Mouse (Mus musculus): Measurements from ENCODE around the gene Dach1.

Dach1 gene

DNA sequence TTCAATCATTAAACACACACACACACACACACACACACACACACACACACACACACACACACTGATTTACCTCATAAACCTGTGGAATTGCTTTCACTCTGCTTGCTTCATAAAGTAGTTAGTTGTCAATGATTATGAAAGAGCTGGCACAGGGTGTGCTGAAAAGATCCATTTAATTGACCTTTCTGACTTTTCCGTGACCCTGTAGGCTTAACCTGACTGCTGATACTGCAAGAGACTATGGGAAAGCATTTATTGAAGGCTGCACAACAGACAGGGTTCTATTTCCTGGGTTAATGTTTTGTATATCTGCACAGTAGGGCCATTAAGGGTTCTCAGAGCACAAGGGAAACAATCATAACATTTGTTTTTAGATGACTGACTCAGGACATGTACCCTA, 321.9 kb downstream of the Dach1 start:
- DNase-seq (ENCODE audit: low read depth), result no peak

- DNase-seq (ENCODE audit: low read depth), result no peak
Measured at GRCm38 (mm10) chr14:97839275-97839674, 330.3 kb downstream of the Dach1 start.

GRCm38 (mm10) chr14:97829865-97830264, 339.7 kb downstream of the Dach1 start:
- DNase-seq (ENCODE audit: low read depth), result no peak

GRCm38 (mm10) chr14:97814555-97815175, 354.9 kb downstream of the Dach1 start:
- DNase-seq (ENCODE audit: low read depth), result no peak

DNA sequence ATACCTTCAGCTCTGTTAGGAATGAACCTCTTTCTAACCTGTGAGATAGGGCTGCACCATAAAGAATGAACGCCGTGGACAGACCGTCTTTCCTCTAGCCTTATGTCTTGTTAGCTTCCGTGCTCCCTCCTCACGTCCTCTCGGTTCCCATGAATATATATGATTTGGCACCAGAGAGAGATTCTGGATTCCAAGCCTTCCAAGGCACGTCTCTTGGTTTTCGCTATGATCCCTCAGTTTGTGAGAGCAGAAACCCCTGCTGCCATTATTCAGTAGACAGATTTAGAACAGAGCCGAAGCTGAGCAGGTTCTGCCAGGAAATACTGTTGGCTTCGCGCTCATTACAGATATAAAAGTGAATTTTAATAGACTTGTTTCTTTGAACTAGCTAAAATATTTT, 356.0 kb downstream of the Dach1 start:
- DNase-seq (ENCODE audit: low read depth), result no peak

DNA sequence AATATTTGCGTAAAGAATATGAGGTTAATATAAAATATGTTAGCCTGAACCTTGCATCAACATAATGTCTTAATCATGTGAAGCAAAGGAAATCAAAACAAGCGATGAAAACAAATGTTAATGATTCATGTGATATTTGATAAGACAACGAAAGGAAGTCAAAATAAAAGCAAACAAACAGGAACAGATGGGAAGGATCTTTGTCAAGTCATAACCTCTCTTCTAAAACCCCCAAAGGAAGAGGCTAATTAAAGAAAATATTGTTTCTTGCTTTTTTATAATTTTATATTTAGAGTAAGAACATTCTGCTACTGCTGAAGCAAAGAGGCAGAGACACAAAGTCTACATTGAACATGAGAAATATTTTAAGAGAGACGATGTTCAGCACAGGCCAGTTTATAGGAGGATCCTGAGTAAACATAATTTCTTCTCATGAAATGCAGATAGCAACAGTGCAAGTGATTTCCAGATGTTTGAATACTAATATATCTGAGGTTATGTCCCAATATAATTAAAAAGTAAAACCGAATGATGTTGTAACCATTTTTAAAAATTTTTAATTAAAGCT, 374.1 kb downstream of the Dach1 start:
- no peak for DNase-seq (ENCODE audit: low read depth)

DNA sequence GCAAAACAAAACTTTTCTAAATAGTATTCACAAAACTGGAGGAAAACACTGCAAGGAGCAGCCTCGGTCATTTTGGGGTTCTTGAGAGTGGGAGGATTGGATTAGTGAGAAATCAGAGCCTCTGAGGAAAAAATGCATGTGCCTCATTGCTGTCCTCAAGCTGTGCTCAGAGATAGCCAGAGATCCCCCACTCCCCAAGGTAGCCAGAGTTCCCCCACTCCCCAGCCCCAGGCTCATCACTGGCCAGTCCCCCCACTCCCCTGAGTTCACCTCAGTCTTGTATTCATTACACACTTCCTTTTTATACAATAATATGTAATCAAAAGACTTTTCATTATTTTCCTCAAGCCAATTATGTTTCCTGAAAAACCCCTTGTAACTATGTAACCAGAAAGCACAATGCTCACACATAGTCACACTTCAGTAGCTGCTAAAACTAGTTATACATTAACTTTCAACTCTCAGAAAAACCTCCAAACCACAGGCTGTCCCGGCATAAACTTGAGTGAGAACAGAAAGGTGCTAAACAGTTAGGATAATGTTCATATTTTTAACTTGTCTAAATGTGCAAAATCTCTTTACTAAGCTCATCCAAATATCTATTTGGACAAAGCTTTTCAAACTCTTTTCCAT, 395.3 kb downstream of the Dach1 start:
- DNase-seq (ENCODE audit: low read depth), result no peak

- DNase-seq (ENCODE audit: low read depth), result no peak
Measured at GRCm38 (mm10) chr14:97754400-97754799, 415.2 kb downstream of the Dach1 start.

DNA sequence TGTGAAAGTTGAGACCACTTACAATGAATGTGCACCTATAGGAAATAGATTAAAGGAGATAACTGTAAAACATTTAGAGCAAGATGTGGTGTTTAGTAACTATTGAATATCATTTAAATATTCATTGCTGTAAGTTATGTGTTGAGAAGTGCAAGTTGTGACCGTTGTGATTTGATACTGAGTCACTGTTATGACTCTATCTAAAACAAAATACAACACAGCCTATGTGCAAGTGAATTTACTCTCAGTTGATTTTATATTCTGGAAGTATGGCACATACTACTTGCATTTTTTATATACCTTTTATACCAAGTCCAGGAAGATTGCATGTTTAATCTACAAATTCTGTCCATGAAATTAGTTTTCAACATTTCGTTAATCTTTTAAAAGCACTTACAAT, 415.6 kb downstream of the Dach1 start:
- DNase-seq (ENCODE audit: low read depth), result no peak

- DNase-seq (ENCODE audit: low read depth), result no peak
Measured at GRCm38 (mm10) chr14:97743252-97743651, 426.3 kb downstream of the Dach1 start.

DNA sequence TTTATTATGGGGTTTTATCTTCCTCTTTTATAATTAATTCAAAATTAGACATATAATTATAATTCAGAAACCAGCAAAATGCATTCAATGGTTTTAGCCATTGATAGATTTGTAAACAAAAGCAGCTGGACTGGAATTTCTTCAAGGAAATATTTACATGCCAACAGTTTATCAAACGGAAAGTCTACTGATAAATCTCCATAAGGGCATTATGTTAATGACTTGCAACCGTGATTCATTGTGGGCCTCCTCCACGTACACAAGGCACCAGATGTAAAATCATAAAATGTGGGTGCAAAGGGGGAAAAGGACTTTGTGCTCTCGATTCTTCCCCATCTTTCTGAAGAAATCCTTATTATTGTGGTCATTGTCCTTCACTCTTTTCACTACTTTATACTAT, 426.8 kb downstream of the Dach1 start:
- DNase-seq (ENCODE audit: low read depth), result no peak

Data from c-Kit-positive CD71-positive TER-119-negative erythroid progenitor cells, embryonic 14.5 days (primary cell).